Mouse (Mus musculus): ENCODE measurements around the gene Npr2.

The Npr2 gene

DNA sequence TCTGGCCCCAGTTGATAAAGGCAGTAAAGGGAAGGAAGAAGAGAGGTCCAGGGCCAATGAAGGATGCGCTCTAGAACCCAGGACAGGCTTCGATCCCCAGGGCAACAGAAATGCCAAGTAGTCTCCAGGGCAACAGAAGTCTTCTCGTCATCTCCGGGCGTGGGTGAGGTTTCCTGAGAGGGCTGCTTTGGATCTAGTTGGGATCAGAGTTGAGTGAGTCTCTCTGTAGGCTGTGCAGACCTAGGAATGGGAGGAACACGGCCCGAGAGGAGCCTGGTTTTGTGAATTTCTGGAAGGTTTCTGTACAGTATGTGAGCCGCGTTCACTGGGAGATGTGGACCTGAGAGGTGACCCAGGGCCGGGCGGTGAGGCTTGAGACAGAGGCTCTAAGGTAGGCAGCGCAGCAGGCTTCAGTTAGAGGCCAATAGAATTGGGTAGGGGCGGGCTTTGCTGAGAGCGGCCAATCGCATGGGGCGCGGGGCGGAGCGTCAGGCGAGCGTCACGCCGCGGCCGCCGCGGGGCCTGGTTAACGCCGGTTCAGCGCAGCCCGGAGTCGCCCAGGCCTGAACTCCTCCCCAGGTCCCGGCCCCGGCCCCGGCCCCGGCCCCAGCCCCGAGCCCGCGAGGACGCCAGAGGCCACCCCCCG is 37.2 kb downstream of the Npr2 start, which contains the start of the genes Tmem8b and Fam221b:
Gene Tmem8b (plus strand): TSS at position 190 of the 646 bp plus-strand sequence.
Gene Fam221b (minus strand): TSS at position 364 of the 646 bp plus-strand sequence.
- in situ Hi-C loops (cut with MboI, MseI), result no loop called here

DNA sequence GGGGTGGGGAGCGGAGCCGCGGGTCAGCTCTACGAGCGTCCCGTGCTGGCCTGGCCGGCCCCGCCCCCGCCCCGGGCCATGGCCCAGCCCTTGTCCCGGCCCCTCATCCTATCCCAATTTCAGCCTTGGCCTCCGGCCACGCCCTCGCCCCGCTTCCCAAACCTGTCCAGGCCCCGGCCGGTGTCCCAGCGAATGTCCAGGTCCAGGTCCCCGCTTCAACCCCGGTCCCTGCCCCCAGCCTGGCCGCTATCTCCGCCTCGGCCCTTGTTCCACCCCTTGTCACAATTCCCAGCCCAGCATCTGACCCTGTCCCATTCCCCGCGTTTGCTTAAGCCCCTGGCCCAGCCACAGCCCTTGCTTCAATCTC is 37.7 kb downstream of the Npr2 start:
- in situ Hi-C loops (cut with MboI, MseI), result no loop called here

DNA sequence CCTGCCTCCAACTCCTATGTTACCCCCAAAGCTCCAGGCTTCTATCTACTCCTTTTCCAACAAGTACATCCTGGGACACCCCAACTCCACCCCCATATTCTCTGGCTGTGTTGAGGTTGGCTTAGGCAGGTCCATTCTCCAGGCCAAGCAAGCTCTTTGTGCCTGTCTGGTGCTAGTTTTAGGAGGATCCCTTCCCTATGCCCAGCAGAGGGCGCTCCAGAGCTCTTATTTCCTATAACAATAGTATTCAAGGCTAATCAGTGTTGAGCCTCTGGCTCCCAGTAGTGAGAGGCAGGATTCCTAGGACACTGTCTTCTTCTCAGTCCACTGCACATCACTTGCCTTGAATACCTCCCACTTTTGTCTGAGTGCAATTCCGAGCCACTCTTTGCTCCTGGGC is 40.3 kb downstream of the Npr2 start:
- in situ Hi-C loops (cut with MboI, MseI), result no loop called here

DNA sequence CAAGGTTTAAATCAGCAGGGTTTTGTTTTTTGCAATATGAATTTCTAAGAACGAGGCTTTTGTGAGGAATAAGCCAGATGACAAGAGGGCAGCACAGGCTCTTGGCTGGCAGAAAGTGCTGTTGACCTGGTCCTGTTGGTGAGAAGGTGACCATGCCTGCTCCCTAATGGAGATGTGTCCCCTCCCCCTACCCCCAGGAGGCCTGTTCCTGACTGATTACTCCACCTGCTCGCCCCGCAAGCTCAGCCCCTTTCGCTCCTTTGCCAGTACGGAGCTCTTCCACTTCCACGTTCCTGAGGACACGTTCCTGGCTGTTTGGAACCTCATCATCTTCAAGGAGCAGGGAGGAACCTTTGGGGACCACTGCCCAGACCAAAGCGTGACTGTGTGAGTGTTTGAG is 42.0 kb downstream of the Npr2 start:
- in situ Hi-C loops (cut with MboI, MseI), result no loop called here

DNA sequence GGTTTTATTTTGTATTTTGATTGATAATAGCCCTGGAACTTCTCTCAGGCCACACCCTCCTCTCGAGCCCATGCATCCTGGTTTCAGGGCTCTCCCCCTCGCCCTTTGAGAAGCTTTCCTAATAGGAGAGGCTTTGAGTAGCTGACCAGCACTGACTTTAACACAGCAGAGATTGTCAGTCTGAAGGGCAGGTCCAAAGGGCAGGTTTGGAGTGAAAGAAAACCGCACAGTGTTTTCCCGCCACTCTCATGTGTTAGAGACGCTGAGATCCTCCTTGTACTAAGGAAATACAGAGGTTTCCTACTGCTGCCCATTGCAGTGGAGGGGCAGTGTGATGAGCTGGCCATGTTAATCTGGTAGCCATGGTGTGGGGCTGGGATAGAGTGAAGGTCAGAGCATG is 43.2 kb downstream of the Npr2 start:
- in situ Hi-C loops (cut with MboI, MseI), result no loop called here

DNA sequence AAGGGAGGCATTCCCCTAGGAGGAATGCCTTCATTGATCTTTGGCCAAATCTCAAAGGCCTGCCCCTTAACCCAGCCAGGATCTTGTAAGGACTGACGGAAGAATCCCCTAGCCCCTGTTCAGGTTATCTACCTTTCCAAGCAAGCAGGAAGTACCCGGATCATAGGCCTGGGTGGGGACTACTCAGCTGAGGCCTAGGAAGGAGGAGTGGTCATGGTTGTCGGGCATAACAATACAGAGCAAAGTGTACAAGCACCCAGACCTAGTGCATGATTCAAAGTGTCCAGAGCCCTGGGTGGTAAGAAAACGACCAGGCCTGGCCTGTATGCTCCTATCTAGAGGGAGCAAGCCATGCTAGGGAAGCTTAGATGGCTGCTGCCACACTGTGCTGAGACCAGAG is 43.9 kb downstream of the Npr2 start:
- in situ Hi-C loops (cut with MboI, MseI), result no loop called here

DNA sequence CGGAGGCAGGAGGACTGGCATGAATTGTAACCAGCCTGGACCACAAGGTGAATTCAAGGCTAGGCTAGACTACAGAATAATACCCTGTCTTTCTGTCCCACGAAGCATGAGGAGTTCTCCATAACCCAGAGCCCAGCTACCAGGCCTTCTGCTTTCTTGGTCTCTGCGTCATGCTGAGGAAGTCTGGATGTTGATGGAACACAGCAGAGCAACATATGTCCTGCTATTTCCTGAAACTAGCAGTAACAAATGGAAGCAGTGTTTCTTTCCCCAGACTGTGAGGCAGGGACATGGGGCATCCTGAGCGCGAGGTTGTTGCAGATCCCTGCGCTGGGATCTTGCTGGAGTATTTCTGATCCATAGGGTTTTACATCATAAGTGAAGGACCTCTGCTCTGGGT is 46.8 kb downstream of the Npr2 start:
- in situ Hi-C loops (cut with MboI, MseI), result no loop called here

DNA sequence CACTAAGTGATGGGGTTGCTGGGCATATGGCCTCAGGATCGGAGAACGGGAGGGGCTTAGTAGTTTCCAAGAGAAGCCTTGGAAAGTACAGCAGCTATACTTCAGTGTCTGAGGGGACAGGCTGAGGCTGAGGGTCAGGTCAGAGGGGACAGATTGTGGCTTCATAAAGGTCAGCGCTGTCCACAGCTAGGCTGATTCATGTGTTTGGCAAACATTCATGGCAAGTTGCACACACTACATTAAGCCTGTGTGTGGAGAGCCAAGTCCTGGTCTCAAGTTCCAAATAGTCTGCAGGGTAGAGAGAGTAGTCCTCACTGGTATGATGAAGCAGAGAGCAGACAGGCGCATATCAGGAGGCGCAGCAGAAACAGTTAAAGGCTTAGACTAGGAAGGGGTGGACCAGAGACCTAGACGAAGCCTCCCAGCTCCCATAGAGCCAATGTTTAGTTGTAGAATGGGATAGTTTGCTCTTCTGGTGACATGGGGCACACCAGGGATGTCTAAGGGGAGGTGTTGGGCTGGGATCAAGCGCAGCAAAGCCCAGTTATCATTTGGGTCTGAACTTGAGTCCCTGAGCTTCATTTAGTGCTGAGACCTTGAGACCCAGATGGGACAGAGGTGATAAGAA is 47.8 kb downstream of the Npr2 start:
- in situ Hi-C loops (cut with MboI, MseI), result no loop called here

DNA sequence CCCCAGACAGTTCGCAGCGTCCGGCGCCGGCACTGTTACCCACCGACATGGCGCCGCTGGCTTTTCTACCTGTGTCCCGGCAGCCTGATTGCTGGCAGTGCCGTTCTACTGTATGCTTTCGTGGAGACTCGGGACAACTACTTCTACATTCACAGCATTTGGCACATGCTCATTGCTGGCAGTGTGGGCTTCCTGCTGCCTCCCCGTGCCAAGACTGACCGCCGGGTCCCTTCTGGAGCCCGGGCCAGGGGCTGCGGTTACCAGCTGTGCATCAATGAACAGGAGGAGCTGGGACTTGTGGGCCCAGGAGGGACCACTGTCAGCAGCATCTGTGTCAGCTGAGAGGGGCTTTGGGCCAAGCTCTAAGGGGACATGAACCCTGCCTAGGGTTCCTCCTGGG is 58.3 kb downstream of the Npr2 start:
- in situ Hi-C loops (cut with MboI, MseI), result no loop called here

DNA sequence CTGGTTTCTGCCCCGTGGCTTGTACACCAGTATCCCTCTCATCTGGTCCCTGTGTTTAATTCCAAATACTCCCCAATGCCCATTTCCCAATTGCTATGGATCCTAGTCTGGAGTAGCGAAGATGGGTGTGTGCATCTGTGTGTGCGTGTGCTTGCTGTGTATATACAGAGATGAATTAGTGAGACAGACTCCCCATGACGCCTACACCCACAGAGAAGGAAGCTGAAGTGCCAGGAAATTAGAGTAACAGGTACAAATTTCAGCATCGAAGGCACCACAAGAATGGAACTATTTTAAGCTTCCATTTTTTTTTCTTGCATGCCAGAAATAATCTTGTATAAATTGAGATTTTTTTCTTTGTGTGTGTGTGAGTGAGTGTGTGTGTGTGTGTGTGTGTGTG is 59.3 kb downstream of the Npr2 start:
- in situ Hi-C loops (cut with MboI, MseI), result no loop called here

DNA sequence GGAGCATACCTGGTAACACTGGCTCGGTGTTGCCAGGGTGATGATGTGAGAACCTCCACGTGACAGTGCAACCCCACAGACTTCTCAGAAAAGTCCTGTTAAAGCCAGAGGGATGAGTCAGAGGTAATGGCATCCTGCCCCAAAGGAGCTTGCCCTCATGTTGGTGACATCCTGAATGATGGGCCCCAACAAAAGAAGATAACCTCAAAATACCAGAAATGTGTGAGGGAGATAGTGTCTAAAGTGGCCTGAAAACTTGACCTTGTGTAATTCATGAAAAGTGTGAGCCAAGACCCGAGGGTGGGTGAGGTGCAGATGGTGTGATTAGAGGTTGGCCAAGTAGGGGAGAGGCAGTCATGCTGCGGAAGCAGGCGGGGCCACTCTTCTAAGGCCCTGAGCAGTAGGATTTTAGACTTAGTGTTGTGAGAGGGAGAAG is 62.1 kb downstream of the Npr2 start:
- in situ Hi-C loops (cut with MboI, MseI), result no loop called here

DNA sequence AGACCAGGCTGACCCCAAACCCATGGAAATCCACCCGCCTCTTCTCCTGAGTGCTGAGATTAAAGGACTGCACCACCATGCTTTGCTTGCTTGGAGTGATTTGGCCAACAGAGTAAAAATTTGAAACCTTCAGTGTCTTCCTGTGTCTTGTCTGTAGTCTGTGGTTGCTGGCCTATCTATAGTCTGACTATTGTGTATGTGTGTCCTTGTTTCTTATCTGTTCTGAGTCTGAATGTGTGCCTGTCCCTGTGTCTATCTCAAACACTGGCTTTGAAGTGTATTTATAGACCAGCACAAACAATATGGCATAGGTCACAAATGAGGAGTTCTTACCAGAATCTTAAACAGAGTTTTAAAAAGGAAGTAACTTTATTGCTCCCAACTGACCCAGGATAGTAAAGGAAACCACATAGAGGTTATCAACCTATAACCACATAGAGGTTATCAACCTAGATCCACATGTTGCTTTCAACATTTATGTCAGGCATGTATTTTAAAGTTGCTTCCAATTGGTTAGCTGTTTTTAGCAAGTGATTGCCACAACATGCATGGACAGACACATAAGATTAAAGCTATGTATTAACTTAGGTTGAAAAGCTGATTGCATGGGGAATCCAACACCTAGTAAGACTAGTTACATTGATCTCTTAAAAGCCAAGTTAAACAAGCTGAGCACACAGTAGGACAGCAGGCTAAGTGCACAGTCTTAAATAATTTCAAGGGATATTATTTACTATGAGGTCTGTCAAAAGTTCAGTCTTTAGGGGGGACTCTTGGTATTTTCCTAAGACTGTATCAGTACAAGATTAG is 62.9 kb downstream of the Npr2 start:
- in situ Hi-C loops (cut with MboI, MseI), result no loop called here

DNA sequence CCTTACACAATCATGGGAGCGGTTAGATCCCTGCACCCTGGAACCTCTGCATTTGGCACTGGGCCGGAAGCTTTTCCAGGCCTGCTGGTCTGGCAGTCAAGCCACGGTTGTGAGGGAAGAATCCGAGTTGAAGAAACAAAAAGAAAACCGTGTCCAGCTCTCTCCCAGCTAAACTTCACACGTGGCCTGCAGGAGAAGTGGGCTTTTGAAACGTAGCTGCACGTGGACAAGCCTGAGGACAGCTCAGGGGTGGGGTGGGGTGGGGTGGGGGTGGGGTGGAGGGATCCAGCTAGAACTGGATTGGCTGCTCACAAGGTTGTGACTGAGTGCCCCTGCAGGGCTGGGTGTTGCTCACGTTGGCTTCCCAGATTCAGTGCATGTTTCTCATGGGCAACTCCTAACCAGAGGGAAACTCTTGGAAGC is 63.5 kb downstream of the Npr2 start:
- in situ Hi-C loops (cut with MboI, MseI), result no loop called here

DNA sequence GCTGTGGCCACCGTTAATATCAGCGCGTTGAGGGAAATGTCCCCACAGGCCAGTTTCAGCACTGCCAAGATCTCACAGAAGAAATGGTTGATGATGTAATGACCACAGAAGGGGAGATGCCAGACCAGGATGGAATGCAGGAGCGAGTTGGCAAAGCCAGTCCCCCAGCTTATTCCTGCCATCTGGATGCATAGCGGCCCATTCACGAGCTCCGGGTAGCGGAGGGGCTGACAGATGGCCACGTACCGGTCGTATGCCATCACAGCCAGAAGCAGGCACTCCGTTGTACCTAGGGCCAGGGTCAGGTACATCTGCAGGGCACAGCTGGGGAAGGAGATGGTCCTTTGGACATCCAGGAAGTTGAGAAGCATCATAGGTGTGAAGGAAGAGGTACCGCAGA is 64.8 kb downstream of the Npr2 start:
- in situ Hi-C loops (cut with MboI, MseI), result no loop called here

DNA sequence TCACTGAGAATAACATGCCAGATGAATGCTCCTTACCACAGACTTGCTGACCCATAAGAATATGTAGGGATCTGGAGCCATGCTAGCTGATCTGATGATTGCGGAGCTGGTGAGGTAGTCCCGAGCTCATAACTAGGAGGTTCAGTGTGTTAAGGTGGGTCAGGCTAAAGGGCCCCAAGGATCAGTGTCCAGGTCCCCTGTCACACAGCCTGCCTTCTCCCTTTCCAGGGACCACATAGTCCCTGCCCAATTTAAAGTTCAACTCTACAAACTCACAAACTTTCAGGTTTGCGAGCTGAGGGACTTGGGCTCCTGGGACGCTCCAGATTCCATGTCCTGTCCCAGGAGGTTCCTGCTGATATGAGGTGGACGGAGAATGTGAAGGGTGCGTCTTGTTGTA is 69.0 kb downstream of the Npr2 start, which contains the start of gene Olfr70:
Gene Olfr70 (minus strand): TSS at position 101 of the 400 bp plus-strand sequence.
- in situ Hi-C loops (cut with MboI, MseI), result no loop called here

Measured in T-helper 1 cell (primary cell).